Mouse (Mus musculus) limb, embryonic 14.5 days (tissue): Measurements from ENCODE around the gene Sertad2. TPM values are rescaled to one million over a fixed set of nuclear protein-coding genes. Genes with fewer than 3 reads are reported as not detected.

Experiments used
- ATAC-seq: fragments of 200-750 bp; cut with Nextera tagmentation; 2 replicates; pipeline ENCODE4 v1.8.0; 2017; ENCODE audit warnings: low read depth, moderate number of reproducible peaks, moderate TSS enrichment; ENCODE audit not compliant: low FRiP score
- DNase-seq: peaks from one replicate; pipeline ENCODE4 v3.0.0-alpha.2; 2015; ENCODE audit warnings: low spot score
- H3K27ac ChIP-seq: fragments of 300-500 bp; sonication (generic); replicated peaks from 2 replicates; pipeline ENCODE4 v1.5.1; 2014; ENCODE audit warnings: low read depth, mild to moderate bottlenecking, low read length, moderate library complexity, mixed read lengths
- H3K27me3 ChIP-seq: fragments of 300-500 bp; sonication (generic); 2 replicates; pipeline ENCODE4 v1.6.1; 2014; ENCODE audit warnings: low read length, mixed read lengths; ENCODE audit not compliant: control insufficient read depth, insufficient read depth
- H3K36me3 ChIP-seq: fragments of 300-500 bp; sonication (generic); 2 replicates; pipeline ENCODE4 v1.6.1; 2014; ENCODE audit warnings: mild to moderate bottlenecking, low read length, moderate library complexity, mixed read lengths; ENCODE audit not compliant: control insufficient read depth, insufficient read depth
- H3K4me1 ChIP-seq: fragments of 300-500 bp; sonication (generic); 2 replicates; pipeline ENCODE4 v1.6.1; 2014; ENCODE audit warnings: antibody characterized with exemption, low read length, mixed read lengths; ENCODE audit not compliant: control insufficient read depth, insufficient read depth
- H3K4me2 ChIP-seq: fragments of 300-500 bp; sonication (generic); replicated peaks from 2 replicates; pipeline ENCODE4 v1.6.1; 2014; ENCODE audit warnings: low read depth, mild to moderate bottlenecking, low read length, moderate library complexity; ENCODE audit not compliant: severe bottlenecking
- H3K4me3 ChIP-seq: fragments of 300-500 bp; sonication (generic); replicated peaks from 2 replicates; pipeline ENCODE4 v1.5.1; 2014; ENCODE audit warnings: low read length
- H3K9ac ChIP-seq: fragments of 300-500 bp; sonication (generic); 2 replicates; pipeline ENCODE4 v1.6.1; 2014; ENCODE audit warnings: mild to moderate bottlenecking, low read depth, low read length, moderate library complexity; ENCODE audit not compliant: severe bottlenecking
- H3K9me3 ChIP-seq: fragments of 300-500 bp; sonication (generic); 2 replicates; pipeline ENCODE4 v1.6.1; 2016; ENCODE audit warnings: low read length; ENCODE audit not compliant: control insufficient read depth
- POLR2A ChIP-seq: fragments of 200-500 bp; IDR thresholded peaks from 2 replicates; pipeline ENCODE4 v1.8.0; 2012; ENCODE audit warnings: inconsistent platforms, mild to moderate bottlenecking, moderate library complexity, borderline replicate concordance; ENCODE audit not compliant: insufficient read depth, insufficient read length; ENCODE audit errors: extremely low read depth
- WGBS: fragments of 180-500 bp; shearing (Covaris S2); extraction: QIAGEN DNeasy Blood & Tissue Kit; methylation state at CpG from one replicate; pipeline ENCODE4 v1.1.7; 2014; 5-methylcytosine and 5-hydroxymethylcytosine counted together
- polyA plus RNA-seq, 2 experiments: library from polyadenylated mRNA; depleted of rRNA in 1 of 2; stranded (reverse) in 1 of 2; unstranded in 1 of 2; fragments of >200 nt; fragmentation: Nextera tagmentation in 1 of 2; extraction: Ambion mirVana in 1 of 2; gene quantifications; 2 replicates each; pipeline versions ENCODE4 v1.2.1 to v1.2.3; 2012 to 2014

Sertad2 gene
- polyA plus RNA-seq, 2 experiments = 21.1 to 40.1 TPM

GRCm38 (mm10) chr11:20642321-20642720 lies 99.3 kb downstream of the Sertad2 start:
- 76% methylated on average over 5 of the region's 5 CpGs for WGBS
- Histone ChIP-seq H3K9ac (no peak overlapping the region), H3K4me1 (peaks cover 42% of the 10 kb centered on the region)

GRCm38 (mm10) chr11:20643161-20643560 lies 100.1 kb downstream of the Sertad2 start:
- H3K27ac ChIP-seq = no peak overlapping the region
- DNase-seq (no peak), ATAC-seq (no peak)
- H3K4me2 ChIP-seq = no peak overlapping the region
- peaks cover 3% of the 10 kb centered on the region for H3K36me3 ChIP-seq
- WGBS = 57% methylated on average over 5 of the region's 5 CpGs
- H3K4me3 ChIP-seq = no peak overlapping the region
- H3K9me3 ChIP-seq = no peaks in the 10 kb centered on the region
- H3K9ac ChIP-seq = no peak overlapping the region
- H3K27me3 ChIP-seq = no peaks in the 10 kb centered on the region
- peaks cover 50% of the 10 kb centered on the region for H3K4me1 ChIP-seq
- TF ChIP-seq POLR2A = no peak

More at GRCm38 (mm10) chr11:20642321-20642720, 99.3 kb downstream of the Sertad2 start:
- no peaks in the 10 kb centered on the region for H3K27me3 ChIP-seq
- ATAC-seq (no peak), DNase-seq (no peak)
- H3K9me3 ChIP-seq = no peaks in the 10 kb centered on the region
- no peaks in the 10 kb centered on the region for H3K36me3 ChIP-seq
- H3K27ac ChIP-seq = no peak overlapping the region
- H3K4me3 ChIP-seq = no peak overlapping the region
- TF ChIP-seq POLR2A = no peak
- no peak overlapping the region for H3K4me2 ChIP-seq

GRCm38 (mm10) chr11:20644166-20644565 lies 101.1 kb downstream of the Sertad2 start:
- H3K36me3 ChIP-seq = peaks cover 10% of the 10 kb centered on the region
- DNase-seq (no peak), ATAC-seq (no peak)
- no peak overlapping the region for H3K4me3 ChIP-seq
- H3K27me3 ChIP-seq = no peaks in the 10 kb centered on the region
- H3K9ac ChIP-seq = no peak overlapping the region
- H3K4me1 ChIP-seq = peaks cover 53% of the 10 kb centered on the region
- H3K27ac ChIP-seq = no peak overlapping the region
- WGBS = 50% methylated on average over 1 of the region's 1 CpGs
- no peak overlapping the region for H3K4me2 ChIP-seq
- H3K9me3 ChIP-seq = no peaks in the 10 kb centered on the region
- TF ChIP-seq POLR2A = no peak

DNA sequence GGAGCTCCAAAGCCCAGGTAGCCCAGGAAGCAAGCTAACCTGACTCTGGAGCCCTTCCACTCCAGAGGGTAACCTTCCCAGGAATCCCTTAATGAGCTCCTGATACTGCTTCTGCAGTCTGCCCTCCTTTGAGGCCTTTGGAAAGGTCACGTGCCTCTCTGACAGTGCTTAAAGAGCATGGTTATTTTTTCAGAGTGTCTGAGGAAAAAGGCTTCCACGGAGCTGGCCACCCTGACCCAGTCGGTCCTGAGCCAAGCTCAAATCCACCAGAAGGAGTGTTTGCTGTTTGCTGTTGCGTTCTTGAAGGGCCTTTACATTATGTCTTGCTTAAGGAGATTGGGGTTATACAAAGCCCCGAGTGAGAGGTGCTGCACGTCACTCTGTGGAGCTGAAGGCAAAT lies 101.8 kb downstream of the Sertad2 start:
- TF ChIP-seq POLR2A = no peak
- Histone ChIP-seq H3K9me3 (no peaks in the 10 kb centered on the region), H3K4me2 (no peak overlapping the region), H3K36me3 (peaks cover 10% of the 10 kb centered on the region), H3K27me3 (no peaks in the 10 kb centered on the region), H3K4me3 (no peak overlapping the region), H3K4me1 (peaks cover 53% of the 10 kb centered on the region), H3K9ac (no peak overlapping the region), H3K27ac (no peak overlapping the region)
- no peak for ATAC-seq
- no peak for DNase-seq
- 49% methylated on average over 6 of the region's 6 CpGs for WGBS

DNA sequence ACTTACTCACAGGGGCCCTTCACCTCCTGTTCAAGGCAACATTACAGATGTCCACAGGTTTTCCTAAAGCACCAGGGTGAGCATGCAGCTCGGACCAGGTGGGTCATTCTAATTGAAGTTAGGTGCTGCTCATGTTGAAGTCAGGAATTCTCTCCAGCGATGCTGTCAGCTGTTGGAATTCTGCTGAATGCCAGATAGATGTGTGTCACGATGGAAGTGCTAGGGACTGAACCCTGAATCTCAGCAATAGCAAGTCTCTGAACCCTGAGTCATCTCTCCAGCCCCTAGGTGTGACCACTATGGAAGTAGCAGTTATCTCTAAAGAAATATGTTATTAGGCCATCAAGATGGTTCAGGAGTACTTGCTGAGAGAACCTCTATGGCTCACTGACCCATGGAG lies 102.5 kb downstream of the Sertad2 start:
- Histone ChIP-seq H3K4me1 (peaks cover 48% of the 10 kb centered on the region), H3K36me3 (peaks cover 14% of the 10 kb centered on the region), H3K27ac (no peak overlapping the region), H3K4me3 (no peak overlapping the region), H3K27me3 (no peaks in the 10 kb centered on the region), H3K9me3 (no peaks in the 10 kb centered on the region), H3K4me2 (no peak overlapping the region), H3K9ac (no peak overlapping the region)
- DNase-seq = no peak
- 60% methylated on average over 3 of the region's 3 CpGs for WGBS
- TF ChIP-seq POLR2A = no peak
- no peak for ATAC-seq

GRCm38 (mm10) chr11:20646142-20646541 lies 103.1 kb downstream of the Sertad2 start:
- TF ChIP-seq POLR2A = no peak
- H3K4me3 ChIP-seq = no peak overlapping the region
- no peak for DNase-seq
- H3K4me1 ChIP-seq = peaks cover 47% of the 10 kb centered on the region
- no peak overlapping the region for H3K27ac ChIP-seq
- no peak overlapping the region for H3K9ac ChIP-seq
- peaks cover 14% of the 10 kb centered on the region for H3K36me3 ChIP-seq
- no peaks in the 10 kb centered on the region for H3K9me3 ChIP-seq
- H3K27me3 ChIP-seq = no peaks in the 10 kb centered on the region
- no peak overlapping the region for H3K4me2 ChIP-seq
- WGBS = 24% methylated on average over 6 of the region's 6 CpGs
- ATAC-seq = no peak
